Mouse (Mus musculus): ENCODE measurements at regions not wholly inside any gene's neighbourhood (a gene's known extent, or its start where the extent isn't known, plus 50 kb on each side); places are given as distances from the start of the nearest gene placed in this dataset.

DNA sequence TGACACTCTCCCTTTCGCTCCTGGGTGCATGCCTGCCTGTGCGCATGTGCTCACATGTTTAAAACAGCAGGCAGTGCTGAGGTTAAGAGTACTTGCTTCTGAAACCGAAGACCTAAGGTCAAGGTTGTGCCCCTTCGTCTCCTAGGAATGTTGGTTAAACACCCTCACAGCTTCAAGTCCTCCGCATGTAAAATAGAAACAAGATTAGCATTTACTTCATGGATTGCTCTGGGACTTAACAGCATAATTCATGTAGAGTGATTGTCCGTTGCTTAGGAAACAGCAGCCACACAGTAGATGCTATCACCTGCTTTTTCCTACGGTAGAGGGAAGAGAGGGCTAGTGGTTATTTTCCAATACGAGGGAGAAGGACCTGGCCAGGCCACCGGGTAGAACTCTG, 107.4 kb upstream of the Pum3 start:
- no peak for TF ChIP-seq POLR2A (IDR thresholded peaks at IDR 0.05; ENCODE audit: extremely low read depth, insufficient read depth, low read length)
- TF ChIP-seq CTCF (IDR thresholded peaks at IDR 0.05; ENCODE audit: low read depth, low read length) = no peak

Data from liver, adult 2 months (tissue).